Mouse (Mus musculus) cerebellum, adult 2 months (tissue): ENCODE measurements around the gene Itgb1bp1.

ENCODE experiments used
- CTCF ChIP-seq: fragments of 200-500 bp; IDR thresholded peaks from 2 replicates; pipeline ENCODE4 v1.5.1; 2011; ENCODE audit warnings: low read depth, mild to moderate bottlenecking, control low read depth, low read length, moderate library complexity, borderline replicate concordance; ENCODE audit not compliant: insufficient read depth
- POLR2A ChIP-seq: fragments of 200-500 bp; IDR thresholded peaks from 2 replicates; pipeline ENCODE4 v1.6.1; 2011; ENCODE audit warnings: low read length, control low read depth, borderline replicate concordance; ENCODE audit not compliant: insufficient read depth

DNA sequence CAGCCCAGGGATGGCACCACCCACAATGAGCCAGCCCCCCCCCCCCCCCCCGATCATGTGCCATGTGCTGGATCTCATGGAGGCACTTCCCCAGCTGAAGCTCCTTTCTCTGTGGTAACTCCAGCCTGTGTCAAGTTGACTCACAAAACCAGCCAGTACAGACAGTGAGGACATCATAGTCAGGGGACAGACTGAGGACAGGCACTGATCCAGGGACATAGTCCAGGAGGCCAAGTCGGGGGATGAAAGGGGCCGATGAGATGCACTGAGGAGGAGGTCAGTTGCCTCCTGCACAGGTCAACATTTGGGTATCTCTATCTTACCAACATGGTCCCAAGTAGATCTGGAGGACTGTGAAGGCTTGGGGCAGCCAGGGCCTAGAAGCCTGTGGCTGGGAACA lies 90.6 kb downstream of the Itgb1bp1 start:
- no peak for TF ChIP-seq POLR2A
- no peak for TF ChIP-seq CTCF
